Mouse (Mus musculus): ENCODE measurements around the gene Irx4.

Gene Irx4

DNA sequence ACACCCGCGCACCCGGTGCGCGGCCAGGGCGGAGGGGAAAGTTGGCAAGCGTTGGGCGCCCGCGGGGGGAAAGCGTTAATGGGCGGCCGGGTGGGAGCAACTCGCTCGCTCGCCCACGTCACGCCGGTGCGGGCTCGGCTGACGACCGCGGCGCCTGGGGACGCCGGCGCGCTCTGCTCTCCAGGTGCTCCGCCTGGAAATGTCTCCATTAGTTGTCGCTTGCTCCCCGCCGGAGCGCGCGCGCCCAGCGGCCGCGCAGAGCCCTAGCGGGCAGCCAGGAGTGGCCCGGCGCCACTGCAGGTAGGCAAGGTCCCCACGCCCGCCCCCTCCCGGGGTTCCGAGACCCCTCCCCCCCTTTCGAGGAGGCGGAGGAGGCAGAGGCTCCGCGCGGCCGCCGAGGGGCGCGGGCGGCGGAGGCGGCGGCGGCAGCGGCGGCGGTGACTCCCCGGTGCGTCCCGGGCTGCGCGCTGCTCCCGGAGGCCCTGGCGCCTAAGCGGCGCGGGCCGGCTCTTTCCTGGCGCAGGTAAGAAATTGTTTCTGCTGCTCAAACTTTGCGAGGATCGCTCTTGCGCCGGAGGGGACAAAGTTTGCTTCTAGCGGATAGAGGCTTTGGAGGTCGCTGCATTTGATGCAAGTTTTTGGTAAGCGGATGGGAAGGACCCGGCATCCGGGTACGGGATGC, at the start of gene Irx4:
Gene Irx4 (plus strand): TSS at position 126 of the 682 bp plus-strand sequence.
- DNase-seq (ENCODE audit: low read depth, low spot score) = no peak

DNA sequence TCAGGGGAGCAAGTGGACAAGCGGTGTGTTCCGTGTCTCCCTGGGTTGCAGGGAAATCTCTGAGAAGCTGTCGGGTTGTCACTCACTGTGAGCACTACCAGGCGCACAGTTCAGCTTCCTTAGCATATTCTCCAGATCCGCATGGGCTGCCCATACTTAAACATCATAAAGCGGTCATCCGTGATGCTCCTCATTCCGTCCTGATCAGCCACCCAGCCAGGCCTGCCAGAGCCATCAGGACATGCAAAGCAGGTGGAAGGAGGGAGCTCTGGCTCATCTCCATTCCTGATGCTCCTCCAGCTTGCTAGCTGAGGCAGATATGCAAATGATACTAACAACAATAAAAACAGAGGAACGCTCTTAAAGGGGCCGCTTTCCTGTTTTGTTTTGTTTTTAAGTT, 46.0 kb upstream of the Irx4 start:
- no peak for DNase-seq (ENCODE audit: low read depth, low spot score)

DNA sequence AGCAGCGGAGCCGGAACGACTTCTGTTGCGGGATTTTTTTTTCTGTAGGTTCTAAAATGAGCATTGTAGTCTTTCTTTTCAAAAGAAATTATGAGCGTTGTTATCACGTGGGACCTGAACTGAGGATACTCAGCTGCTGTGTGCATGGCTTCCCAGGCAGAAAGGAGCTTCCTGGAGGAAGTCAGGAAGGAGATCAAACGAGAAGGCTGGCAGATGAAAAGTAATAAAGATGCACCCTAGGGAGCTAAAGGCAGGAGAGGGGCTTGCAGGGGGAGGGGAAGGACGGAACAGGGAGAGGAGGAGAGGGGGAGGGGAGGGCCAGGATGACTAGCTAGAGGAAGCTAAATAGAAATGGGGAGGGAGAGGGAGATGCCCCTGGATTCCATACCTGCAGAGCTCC, 23.8 kb upstream of the Irx4 start:
- DNase-seq (ENCODE audit: low read depth, low spot score) = no peak

GRCm38 (mm10) chr13:73239191-73239746, 21.0 kb upstream of the Irx4 start:
- no peak for DNase-seq (ENCODE audit: low read depth, low spot score)

DNA sequence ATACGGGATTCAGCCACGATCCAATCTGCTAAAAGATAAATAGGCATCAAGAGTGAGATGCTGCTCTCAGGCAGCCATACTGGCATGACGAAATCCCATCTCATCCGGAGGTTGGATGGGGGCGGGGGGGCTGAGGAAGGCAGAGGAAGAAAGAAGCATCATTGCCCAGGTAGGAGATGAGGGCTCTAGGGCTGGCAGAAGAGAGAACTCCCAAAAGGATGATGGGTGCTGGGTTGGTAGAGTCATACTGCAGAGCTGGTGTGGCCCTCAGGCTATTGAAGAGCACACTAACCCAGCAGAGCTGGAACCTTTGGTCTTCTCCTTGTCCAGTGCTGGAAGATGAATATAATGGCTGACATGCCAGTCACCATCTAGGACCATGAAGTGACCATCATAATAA, 17.7 kb upstream of the Irx4 start:
- DNase-seq (ENCODE audit: low read depth, low spot score) = no peak

- no peak for DNase-seq (ENCODE audit: low read depth, low spot score)
These were observed 13.3 kb upstream of the Irx4 start for GRCm38 (mm10) chr13:73246961-73247360.

GRCm38 (mm10) chr13:73251222-73251621, 9.1 kb upstream of the Irx4 start:
- DNase-seq (ENCODE audit: low read depth, low spot score) = no peak

- DNase-seq (ENCODE audit: low read depth, low spot score) = no peak
These were observed 8.3 kb upstream of the Irx4 start for GRCm38 (mm10) chr13:73252022-73252421.

DNA sequence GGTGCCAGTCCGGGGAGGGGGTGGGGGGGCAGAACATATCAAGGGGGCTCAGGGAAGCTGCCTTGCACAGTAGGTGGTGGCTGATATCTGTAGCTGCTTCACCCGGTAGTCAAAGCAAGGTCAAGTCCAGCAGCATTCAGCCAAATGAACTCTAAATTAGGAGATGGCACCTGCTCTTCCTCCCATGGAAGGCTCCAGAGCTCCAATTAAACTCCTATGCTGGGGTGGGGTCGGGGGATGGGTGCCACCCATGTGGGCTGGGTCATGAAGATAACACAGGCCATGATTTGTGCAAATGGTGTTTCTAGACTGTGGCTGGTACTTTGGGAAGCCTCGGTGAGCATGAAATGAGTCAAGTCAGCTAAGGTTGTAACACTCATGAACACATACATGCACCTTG, 1.9 kb upstream of the Irx4 start:
- DNase-seq (ENCODE audit: low read depth, low spot score) = no peak

GRCm38 (mm10) chr13:73259577-73260353, 514 bp upstream of the Irx4 start:
- no peak for DNase-seq (ENCODE audit: low read depth, low spot score)

DNA sequence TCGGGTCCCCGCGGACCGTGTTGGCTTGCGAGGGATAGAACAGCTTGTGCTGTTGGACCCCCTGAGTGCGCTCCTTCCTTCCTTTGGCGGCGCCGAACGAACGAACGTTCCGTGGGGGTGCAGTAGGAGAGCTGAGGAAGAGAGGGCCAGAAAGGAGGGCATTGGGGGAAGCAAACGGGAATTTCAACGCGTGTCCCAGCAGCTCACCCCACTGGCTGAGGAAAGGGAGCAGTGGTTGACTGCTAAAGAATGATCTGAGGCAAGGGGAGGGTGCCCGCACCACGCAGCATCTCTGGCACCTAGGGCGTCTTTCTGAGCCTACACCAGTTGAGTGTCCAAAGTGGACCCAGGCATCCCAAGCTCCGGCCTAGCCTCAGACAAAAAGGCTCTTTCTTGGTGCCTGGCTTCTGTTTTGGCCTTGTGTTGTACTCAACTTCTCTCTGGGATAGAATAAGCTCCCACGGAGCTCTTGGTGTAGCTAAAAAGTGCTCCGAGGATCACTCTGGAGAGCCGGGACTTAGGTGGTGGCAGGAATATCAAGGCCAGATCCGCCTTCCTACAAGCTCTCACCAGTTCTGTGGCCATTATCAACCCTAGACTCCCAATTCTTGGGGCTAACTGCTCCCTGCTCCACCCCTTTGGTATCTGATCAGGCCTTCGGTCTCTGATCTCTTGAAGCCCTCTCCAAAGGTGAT, 904 bp downstream of the Irx4 start:
- DNase-seq (ENCODE audit: low read depth, low spot score) = no peak

- DNase-seq (ENCODE audit: low read depth, low spot score) = no peak
These were observed 1.6 kb downstream of the Irx4 start for GRCm38 (mm10) chr13:73261881-73262280.

GRCm38 (mm10) chr13:73262336-73263127, 2.3 kb downstream of the Irx4 start:
- no peak for DNase-seq (ENCODE audit: low read depth, low spot score)

- DNase-seq (ENCODE audit: low read depth, low spot score) = no peak
These were observed 3.1 kb downstream of the Irx4 start for GRCm38 (mm10) chr13:73263128-73263971.

GRCm38 (mm10) chr13:73264166-73264735, 4.0 kb downstream of the Irx4 start:
- DNase-seq (ENCODE audit: low read depth, low spot score) = no peak

DNA sequence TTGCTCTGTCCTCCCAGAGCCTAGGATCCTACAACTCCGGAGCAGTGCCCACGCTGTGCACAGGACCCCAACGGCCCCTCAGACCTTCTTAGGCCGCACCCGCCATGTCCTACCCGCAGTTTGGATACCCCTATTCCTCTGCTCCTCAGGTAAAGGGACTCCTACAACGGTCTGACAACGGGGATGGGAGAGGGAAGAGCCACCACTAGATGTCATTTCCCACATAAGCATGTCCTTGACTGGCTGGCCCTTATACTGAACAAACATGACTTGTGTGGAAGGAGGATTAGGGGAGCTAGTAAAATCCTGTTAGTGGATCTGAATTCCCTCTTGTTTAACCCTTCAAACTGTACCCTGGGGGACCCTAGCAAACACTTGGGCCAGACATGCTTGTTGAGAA, 4.6 kb downstream of the Irx4 start:
- no peak for DNase-seq (ENCODE audit: low read depth, low spot score)

GRCm38 (mm10) chr13:73265442-73265841, 5.2 kb downstream of the Irx4 start:
- DNase-seq (ENCODE audit: low read depth, low spot score) = no peak

GRCm38 (mm10) chr13:73267551-73267950, 7.3 kb downstream of the Irx4 start:
- no peak for DNase-seq (ENCODE audit: low read depth, low spot score)

- DNase-seq (ENCODE audit: low read depth, low spot score) = no peak
These were observed 8.4 kb downstream of the Irx4 start for GRCm38 (mm10) chr13:73268702-73269101.

DNA sequence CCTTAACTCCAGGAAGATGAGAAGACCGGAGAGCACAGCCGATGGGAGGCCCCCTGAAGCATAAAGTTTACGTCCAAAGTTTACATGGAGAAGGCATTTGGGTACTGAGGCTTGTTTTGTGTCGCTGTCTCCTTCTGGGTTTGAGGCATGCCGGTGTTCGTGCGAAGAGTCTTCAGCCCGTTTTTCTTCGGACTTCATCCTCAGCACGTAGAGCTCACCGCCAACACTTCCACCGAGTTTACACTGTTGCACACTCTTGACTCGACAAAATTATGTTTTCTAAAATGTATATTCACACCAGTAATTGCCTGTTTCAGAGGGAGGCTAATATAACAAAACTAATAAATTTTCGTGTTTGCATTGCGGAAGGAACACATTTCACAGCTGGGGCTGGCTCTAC, 9.0 kb downstream of the Irx4 start:
- no peak for DNase-seq (ENCODE audit: low read depth, low spot score)
